Mouse (Mus musculus): ENCODE results near the gene Thpo.

- TF ChIP-seq EP300 (IDR thresholded peaks at IDR 0.05; ENCODE audit: insufficient read depth, low read depth, low read length) (no peak), CTCF (IDR thresholded peaks at IDR 0.05) (no peak)
Measured at GRCm38 (mm10) chr16:20736168-20736567, 1.9 kb upstream of the Thpo start.
